Mouse (Mus musculus): ENCODE results near the gene Dnaja2.

GRCm38 (mm10) chr8:85515391-85515790 is 39.8 kb downstream of the Dnaja2 start:
- no peak for TF ChIP-seq POLR2A (IDR thresholded peaks at IDR 0.05; ENCODE audit: borderline replicate concordance, extremely low read depth, low read depth, low read length)
- TF ChIP-seq CTCF (IDR thresholded peaks at IDR 0.05; ENCODE audit: insufficient read depth, low read length), result no peak
